Mouse (Mus musculus) CH12F3 (cell line): ENCODE data around the gene Gm47289.

Experiments used
- in situ Hi-C: fragments of 300-500 bp; cut with MboI; formaldehyde crosslinking; loops from 2 replicates; pipeline ENCODE4 v1.14.3; 2020; ENCODE audit warnings: low sequenced_read_pairs

Gene Gm47289

GRCm38 (mm10) chr9:119156278-119157201 lies 2.4 kb upstream of the Gm47289 start, which contains the start of gene Acaa1b:
TSS of gene Acaa1b (minus strand) at chr9:119157093.
- in situ Hi-C loops: no loop called here

DNA sequence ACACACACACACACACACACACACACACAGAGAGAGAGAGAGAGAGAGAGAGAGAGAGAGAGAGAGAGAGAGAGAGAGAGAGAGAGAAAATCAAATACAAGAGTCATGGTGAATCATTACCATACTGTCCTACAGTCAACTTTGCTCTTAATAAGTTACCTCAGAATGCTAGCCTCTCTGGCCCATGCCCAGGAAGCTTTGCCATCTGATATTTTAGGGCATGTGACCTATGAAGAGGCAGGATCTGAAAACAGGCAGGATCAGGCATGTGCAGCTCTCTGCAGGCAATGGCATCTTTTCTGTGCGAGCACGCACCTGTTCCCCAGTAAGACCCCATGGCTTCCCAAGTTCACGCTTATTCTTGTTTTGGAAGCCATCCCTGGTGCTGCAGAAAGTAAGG lies 1.7 kb downstream of the Gm47289 start:
- in situ Hi-C loops: no loop called here

GRCm38 (mm10) chr9:119164743-119165142 lies 5.8 kb downstream of the Gm47289 start:
- in situ Hi-C loops: no loop called here

DNA sequence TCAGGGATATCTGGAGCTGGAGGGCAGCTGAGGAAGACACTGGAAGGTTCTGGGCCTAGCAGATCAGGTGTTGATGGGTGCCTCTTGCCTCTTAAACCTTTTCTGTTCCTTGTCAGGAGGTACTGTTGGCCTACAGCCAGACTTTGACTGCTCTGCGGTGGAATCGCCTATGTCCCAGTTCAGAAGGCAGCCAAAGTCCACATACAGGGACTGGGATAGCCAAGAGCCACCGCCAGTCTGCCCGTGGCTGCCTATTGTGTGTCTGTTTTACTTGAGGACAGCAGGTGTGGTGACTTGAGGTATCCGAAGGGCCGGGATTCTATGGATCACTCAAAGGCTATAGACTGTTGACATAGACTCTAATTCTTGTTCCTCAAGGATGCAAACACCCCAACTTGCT lies 6.6 kb downstream of the Gm47289 start:
- in situ Hi-C loops: no loop called here

DNA sequence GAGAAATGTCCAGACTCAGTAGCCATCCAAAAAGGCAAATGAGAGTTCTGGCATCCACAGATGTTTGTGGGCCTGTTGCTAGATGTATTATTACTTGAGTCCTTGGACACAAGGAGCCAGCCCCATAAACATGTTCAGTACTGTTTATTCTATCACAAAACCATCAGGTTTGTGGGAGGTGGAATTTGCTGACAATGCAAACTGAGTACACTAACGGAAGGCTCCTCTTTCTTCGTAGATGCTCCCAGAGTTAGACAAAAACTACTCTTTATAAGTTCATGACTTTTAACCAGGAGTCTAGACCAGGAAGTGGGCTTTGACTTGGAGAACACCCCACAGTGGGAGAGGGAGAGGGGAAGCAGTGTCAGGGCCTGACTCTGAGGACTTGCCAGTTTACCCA lies 8.6 kb downstream of the Gm47289 start:
- in situ Hi-C loops: no loop called here

DNA sequence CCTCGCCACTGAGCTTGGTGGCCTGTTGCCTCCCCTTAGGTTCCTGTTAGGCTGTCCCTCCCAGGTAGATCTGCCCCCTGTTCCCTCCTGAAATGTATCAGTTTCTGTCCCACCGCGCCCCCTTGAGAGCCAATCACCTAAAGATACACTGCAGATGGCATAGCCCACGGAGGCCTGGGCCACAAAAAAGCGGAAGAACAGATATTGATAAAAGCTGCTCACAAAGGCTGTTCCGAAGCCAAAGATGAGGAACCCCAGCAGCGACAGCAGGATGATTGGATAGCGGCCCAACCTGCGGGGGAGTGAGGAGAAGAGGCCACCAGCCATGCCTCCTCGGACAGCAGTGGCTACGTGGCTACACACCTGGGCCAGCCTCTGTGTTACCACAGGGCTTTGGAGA lies 20.3 kb downstream of the Gm47289 start:
- in situ Hi-C loops: no loop called here

DNA sequence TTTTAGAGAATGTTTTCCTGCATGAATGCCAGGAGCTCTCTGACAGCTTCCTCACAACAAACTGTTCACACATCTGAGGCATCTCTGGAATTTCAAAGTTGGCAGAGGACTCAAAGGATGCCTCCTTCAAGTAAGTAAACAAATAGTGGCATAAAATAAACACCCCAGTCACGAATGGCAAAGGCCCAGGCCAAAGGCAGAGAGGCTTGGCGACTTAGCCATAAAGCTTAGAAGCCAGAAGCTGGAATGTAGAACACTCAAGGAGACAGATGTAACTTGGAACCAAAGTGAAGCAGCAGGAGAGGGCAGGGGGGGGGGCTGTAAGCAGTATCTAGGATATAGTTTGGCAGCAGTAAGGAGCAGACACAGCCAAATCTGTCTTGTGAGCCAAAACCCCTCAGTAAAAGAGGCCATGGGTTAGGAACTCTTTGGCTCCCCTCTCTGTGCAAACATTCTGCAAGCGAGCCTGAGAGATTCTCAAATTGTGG lies 22.3 kb downstream of the Gm47289 start:
- in situ Hi-C loops: no loop called here

DNA sequence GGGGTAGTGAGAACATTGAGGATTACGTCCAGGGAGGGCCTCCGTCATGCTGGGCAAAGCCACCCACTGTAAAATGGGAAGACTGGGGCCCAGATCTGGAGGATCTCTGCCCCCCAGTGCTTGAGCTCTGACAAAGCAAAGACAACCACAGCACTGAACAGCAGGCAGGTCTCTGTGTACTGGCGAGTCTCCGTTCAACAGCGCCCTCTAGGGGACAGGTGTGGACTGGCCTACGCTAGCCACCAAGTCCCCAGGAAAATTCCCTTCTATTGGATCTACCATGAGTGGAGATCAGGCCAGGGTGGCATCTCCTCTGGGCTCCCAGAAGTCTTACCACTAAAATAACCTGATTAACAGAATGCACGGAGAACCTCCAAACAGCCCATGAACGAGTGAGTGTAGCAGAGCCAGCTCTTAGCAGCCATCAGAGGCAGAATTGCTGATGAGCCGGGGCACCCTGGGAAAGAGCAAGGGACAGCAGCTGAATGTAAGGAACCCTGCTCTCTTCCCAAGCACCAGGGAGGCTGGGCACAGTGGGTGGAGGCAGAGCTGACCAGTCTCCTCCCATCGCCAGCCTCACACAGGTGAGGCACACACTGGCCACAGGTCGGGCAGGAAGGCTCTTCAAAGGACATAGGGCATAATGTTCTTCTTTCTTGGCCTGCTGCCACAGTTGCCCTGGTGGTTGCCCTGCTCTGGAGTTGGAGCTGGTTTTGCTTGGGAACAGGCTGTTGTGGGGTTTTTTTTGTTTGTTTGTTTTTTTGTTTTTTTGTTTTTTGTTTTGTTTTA lies 33.4 kb downstream of the Gm47289 start:
- in situ Hi-C loops: no loop called here

DNA sequence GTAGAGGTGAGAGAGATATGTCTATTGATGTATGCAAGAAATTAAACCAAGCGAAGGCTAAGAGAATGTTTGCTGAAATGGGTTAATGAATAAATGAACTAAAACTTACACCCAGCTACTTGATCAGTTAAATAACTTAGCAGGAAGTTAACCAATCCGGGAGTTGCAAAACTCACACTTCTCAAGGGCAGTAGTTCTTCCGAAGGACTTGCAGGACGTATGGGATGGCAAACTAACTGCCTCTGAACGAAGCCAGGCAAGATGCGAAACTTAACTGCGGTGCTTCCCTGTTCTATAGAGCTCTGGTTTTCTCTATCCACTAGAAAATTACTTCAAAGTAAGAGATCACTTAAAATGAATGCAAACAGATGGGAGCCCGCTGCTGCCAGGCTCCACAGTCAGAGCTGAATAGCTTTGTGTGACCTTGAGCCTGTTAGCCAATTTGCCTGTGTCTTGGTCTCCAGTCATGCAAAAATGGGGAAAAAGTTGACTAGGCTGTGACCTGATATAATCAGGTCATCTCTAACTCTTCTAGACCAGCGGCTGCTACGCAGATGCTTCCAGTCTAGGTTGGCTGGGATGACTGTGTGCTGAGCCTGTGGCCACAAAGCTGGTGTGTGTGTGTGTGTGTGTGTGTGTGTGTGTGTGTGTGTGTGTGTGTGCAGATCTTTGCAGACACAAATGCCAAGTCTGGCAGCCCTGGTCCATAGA lies 40.3 kb downstream of the Gm47289 start:
- in situ Hi-C loops: no loop called here

GRCm38 (mm10) chr9:119201653-119202052 lies 42.7 kb downstream of the Gm47289 start:
- in situ Hi-C loops: no loop called here

DNA sequence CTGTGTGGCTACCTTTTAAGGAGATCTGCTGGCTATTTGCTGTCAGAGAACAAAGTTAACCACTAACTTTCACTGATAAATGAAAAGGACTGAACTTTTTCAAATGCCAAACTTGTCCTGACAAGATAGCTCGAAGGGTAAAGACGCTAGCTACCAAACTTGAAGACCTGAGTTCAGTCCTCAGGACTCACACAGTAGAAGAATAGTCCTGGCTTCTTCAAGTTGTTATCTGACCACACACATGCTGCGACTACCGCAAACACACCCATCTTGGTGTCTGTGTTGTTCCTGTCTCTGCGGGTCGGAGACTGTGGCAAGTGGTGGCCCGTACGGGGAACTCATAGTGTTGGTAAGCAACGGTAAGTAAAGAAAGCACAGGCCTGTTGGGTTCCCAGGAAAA lies 44.7 kb downstream of the Gm47289 start:
- in situ Hi-C loops: no loop called here

DNA sequence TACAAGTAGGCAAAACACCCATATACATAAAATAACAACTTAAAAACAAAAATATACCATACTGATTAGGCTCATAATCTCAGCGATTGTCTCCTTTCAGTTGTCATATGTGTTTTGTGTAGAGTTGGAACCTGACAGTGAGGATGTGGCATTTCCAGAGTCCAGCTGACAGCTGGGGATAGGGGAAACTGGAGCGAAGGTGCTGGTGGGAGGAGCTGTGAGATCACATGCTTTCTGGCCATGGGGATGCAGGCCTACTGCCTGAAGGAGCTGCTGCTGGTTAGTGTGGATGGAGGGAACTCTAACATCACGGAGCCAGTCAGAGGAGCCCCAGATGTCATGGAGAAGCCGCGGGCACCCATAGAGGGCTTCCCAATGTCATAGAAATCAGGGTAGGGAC lies 46.8 kb downstream of the Gm47289 start:
- in situ Hi-C loops: no loop called here

GRCm38 (mm10) chr9:119206666-119207065 lies 47.7 kb downstream of the Gm47289 start:
- in situ Hi-C loops: no loop called here

- in situ Hi-C loops: no loop called here
Observed at GRCm38 (mm10) chr9:119207113-119207512, 48.2 kb downstream of the Gm47289 start.

DNA sequence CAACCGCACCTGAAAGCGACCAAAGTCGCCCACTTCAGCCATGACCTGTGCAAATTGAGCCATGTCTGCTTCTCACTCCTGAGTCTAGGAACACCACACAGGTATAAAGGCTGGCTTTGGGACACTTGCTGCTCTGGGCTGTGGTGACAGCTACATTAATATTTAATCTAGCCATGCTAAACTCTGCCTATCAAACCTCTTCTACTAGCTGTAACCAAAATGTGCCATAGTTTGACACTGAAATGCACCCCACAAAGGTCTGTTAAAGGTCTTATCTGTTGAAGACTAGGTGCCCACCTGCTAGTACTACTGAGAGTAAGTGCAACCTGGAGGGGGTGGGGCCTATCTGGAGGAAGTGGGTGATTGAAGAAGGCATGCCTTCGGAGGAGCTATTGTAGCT lies 50.0 kb downstream of the Gm47289 start, which contains the start of gene Slc22a13:
TSS of gene Slc22a13 (minus strand) at position 101 of the 400 bp plus-strand sequence.
- in situ Hi-C loops: no loop called here
